Mouse (Mus musculus) intestine, embryonic 16.5 days (tissue): ENCODE data around the gene Pgghg. TPM values are rescaled to one million over a fixed set of nuclear protein-coding genes. Genes with fewer than 3 reads are reported as not detected.

Experiments used
- ATAC-seq: fragments of 200-750 bp; cut with Nextera tagmentation; 2 replicates; pipeline ENCODE4 v1.8.0; 2017; ENCODE audit warnings: moderate TSS enrichment, moderate library complexity
- H3K27ac ChIP-seq: fragments of 300-500 bp; sonication (generic); 2 replicates; pipeline ENCODE4 v1.5.1; 2014; ENCODE audit warnings: mild to moderate bottlenecking, low read length
- H3K27me3 ChIP-seq: fragments of 300-500 bp; sonication (generic); replicated peaks from 2 replicates; pipeline ENCODE4 v1.6.1; 2014; ENCODE audit warnings: low read length, control low read depth, mixed read lengths; ENCODE audit not compliant: control insufficient read depth, insufficient read depth
- H3K36me3 ChIP-seq: fragments of 300-500 bp; sonication (generic); 2 replicates; pipeline ENCODE4 v1.6.1; 2014; ENCODE audit warnings: low read length, control low read depth; ENCODE audit not compliant: control insufficient read depth, insufficient read depth
- H3K4me1 ChIP-seq: fragments of 300-500 bp; sonication (generic); 2 replicates; pipeline ENCODE4 v1.6.1; 2014; ENCODE audit warnings: low read length, control low read depth, mixed read lengths; ENCODE audit not compliant: control insufficient read depth, insufficient read depth
- H3K4me2 ChIP-seq: fragments of 300-500 bp; sonication (generic); 2 replicates; pipeline ENCODE4 v1.6.1; 2014; ENCODE audit warnings: low read depth, low read length, control low read depth
- H3K4me3 ChIP-seq: fragments of 300-500 bp; sonication (generic); 2 replicates; pipeline ENCODE4 v1.5.1; 2014; ENCODE audit warnings: mild to moderate bottlenecking, low read length
- H3K9ac ChIP-seq: fragments of 300-500 bp; sonication (generic); 2 replicates; pipeline ENCODE4 v1.6.1; 2014; ENCODE audit warnings: low read depth, low read length
- H3K9me3 ChIP-seq: fragments of 300-500 bp; sonication (generic); 2 replicates; pipeline ENCODE4 v1.6.1; 2016; ENCODE audit warnings: low read length, control low read depth; ENCODE audit not compliant: control insufficient read depth
- WGBS: fragments of 180-500 bp; shearing (Covaris S2); extraction: QIAGEN DNeasy Blood & Tissue Kit; methylation state at CpG from one replicate; pipeline ENCODE4 v1.1.7; 2014; 5-methylcytosine and 5-hydroxymethylcytosine counted together
- polyA plus RNA-seq: library from polyadenylated mRNA; unstranded; fragments of >200 nt; fragmentation: Nextera tagmentation; extraction: Ambion mirVana; gene quantifications from 2 replicates; pipeline ENCODE4 v1.2.1, GENCODE M21; 2015

Pgghg gene
- polyA plus RNA-seq, 1 experiment from 2014 or later, result 23.6 TPM

GRCm38 (mm10) chr7:140942811-140943210, 1.6 kb downstream of the Pgghg start:
- Histone ChIP-seq H3K4me2 (peak overlapping the region; percentile 65), H3K36me3 (peaks cover 13% of the 10 kb centered on the region), H3K27me3 (no peaks in the 10 kb centered on the region), H3K4me1 (peaks cover 24% of the 10 kb centered on the region), H3K4me3 (no peak overlapping the region; the same call in 1 of the 2 replicates), H3K27ac (peak overlapping the region; percentile 83; the same call in 1 of the 2 replicates), H3K9ac (peak overlapping the region; percentile 72), H3K9me3 (no peaks in the 10 kb centered on the region)
- no peak for ATAC-seq
- 92% methylated on average over 10 of the region's 10 CpGs for WGBS

GRCm38 (mm10) chr7:140943356-140943755, 2.2 kb downstream of the Pgghg start:
- no peak for ATAC-seq
- Histone ChIP-seq H3K27ac (0 out of 2 replicates have a peak overlapping the region, but pooled peaks have one; percentile 83), H3K9ac (peak overlapping the region; percentile 72)

GRCm38 (mm10) chr7:140944236-140944635, 3.0 kb downstream of the Pgghg start:
- Histone ChIP-seq H3K27me3 (no peaks in the 10 kb centered on the region), H3K4me3 (no peak overlapping the region), H3K9ac (no peak overlapping the region), H3K9me3 (no peaks in the 10 kb centered on the region), H3K36me3 (peaks cover 21% of the 10 kb centered on the region), H3K27ac (no peak overlapping the region), H3K4me1 (peaks cover 24% of the 10 kb centered on the region), H3K4me2 (no peak overlapping the region)
- 87% methylated on average over 7 of the region's 7 CpGs for WGBS
- no peak for ATAC-seq

More at GRCm38 (mm10) chr7:140943356-140943755, 2.2 kb downstream of the Pgghg start:
- H3K4me2 ChIP-seq, result no peak overlapping the region
- H3K27me3 ChIP-seq, result no peaks in the 10 kb centered on the region
- no peaks in the 10 kb centered on the region for H3K9me3 ChIP-seq
- WGBS, result 68% methylated on average over 4 of the region's 4 CpGs
- H3K4me1 ChIP-seq, result peaks cover 24% of the 10 kb centered on the region
- H3K36me3 ChIP-seq, result peaks cover 19% of the 10 kb centered on the region
- H3K4me3 ChIP-seq, result no peak overlapping the region

GRCm38 (mm10) chr7:140945247-140945646, 4.1 kb downstream of the Pgghg start:
- Histone ChIP-seq H3K9ac (no peak overlapping the region), H3K4me1 (peaks cover 21% of the 10 kb centered on the region), H3K4me2 (no peak overlapping the region), H3K9me3 (no peaks in the 10 kb centered on the region), H3K36me3 (peaks cover 26% of the 10 kb centered on the region), H3K4me3 (no peak overlapping the region), H3K27ac (no peak overlapping the region), H3K27me3 (no peaks in the 10 kb centered on the region)
- ATAC-seq, result no peak
- 95% methylated on average over 5 of the region's 5 CpGs for WGBS

GRCm38 (mm10) chr7:140946311-140946710, 5.1 kb downstream of the Pgghg start:
- H3K4me3 ChIP-seq, result no peak overlapping the region
- WGBS, result 90% methylated on average over 10 of the region's 10 CpGs
- H3K4me1 ChIP-seq, result peaks cover 27% of the 10 kb centered on the region
- ATAC-seq, result no peak
- peaks cover 26% of the 10 kb centered on the region for H3K36me3 ChIP-seq
- H3K4me2 ChIP-seq, result no peak overlapping the region
- H3K9me3 ChIP-seq, result no peaks in the 10 kb centered on the region
- H3K27me3 ChIP-seq, result no peaks in the 10 kb centered on the region
- peak overlapping the region; percentile 18; the same call in 1 of the 2 replicates for H3K9ac ChIP-seq
- no peak overlapping the region for H3K27ac ChIP-seq

- no peak overlapping the region for H3K27ac ChIP-seq
- WGBS, result 52% methylated on average over 7 of the region's 7 CpGs
- H3K9me3 ChIP-seq, result no peaks in the 10 kb centered on the region
- no peaks in the 10 kb centered on the region for H3K27me3 ChIP-seq
- ATAC-seq, result no peak
- H3K36me3 ChIP-seq, result peaks cover 26% of the 10 kb centered on the region
- H3K9ac ChIP-seq, result no peak overlapping the region
- no peak overlapping the region for H3K4me2 ChIP-seq
- H3K4me3 ChIP-seq, result no peak overlapping the region
- peaks cover 29% of the 10 kb centered on the region for H3K4me1 ChIP-seq
Observed at GRCm38 (mm10) chr7:140946980-140947379, 5.8 kb downstream of the Pgghg start.

- no peak overlapping the region for H3K4me2 ChIP-seq
- no peaks in the 10 kb centered on the region for H3K9me3 ChIP-seq
- no peak overlapping the region for H3K4me3 ChIP-seq
- peaks cover 26% of the 10 kb centered on the region for H3K4me1 ChIP-seq
- H3K27me3 ChIP-seq, result no peaks in the 10 kb centered on the region
- H3K36me3 ChIP-seq, result peaks cover 26% of the 10 kb centered on the region
- no peak overlapping the region for H3K9ac ChIP-seq
- no peak overlapping the region for H3K27ac ChIP-seq
- no peak for ATAC-seq
- WGBS, result 78% methylated on average over 8 of the region's 8 CpGs
Observed at GRCm38 (mm10) chr7:140948161-140948560, 7.0 kb downstream of the Pgghg start.

GRCm38 (mm10) chr7:140949255-140949654, 8.1 kb downstream of the Pgghg start:
- Histone ChIP-seq H3K9ac (no peak overlapping the region), H3K4me2 (no peak overlapping the region), H3K9me3 (no peaks in the 10 kb centered on the region), H3K4me3 (no peak overlapping the region), H3K4me1 (peaks cover 37% of the 10 kb centered on the region), H3K36me3 (peaks cover 26% of the 10 kb centered on the region), H3K27me3 (no peaks in the 10 kb centered on the region), H3K27ac (no peak overlapping the region)
- 87% methylated on average over 6 of the region's 6 CpGs for WGBS
- no peak for ATAC-seq

GRCm38 (mm10) chr7:140949824-140950530, 8.8 kb downstream of the Pgghg start, which contains the start of gene Ifitm5:
TSS of gene Ifitm5 (minus strand) at chr7:140950291.
- Histone ChIP-seq H3K27me3 (no peaks in the 10 kb centered on the region), H3K9me3 (no peaks in the 10 kb centered on the region), H3K4me3 (no peak within 1 kb of the TSS), H3K27ac (peak within 1 kb of the TSS; percentile 68), H3K4me2 (no peak within 1 kb of the TSS; the same call in 1 of the 2 replicates), H3K36me3 (peaks cover 25% of the 10 kb centered on the region), H3K4me1 (peaks cover 40% of the 10 kb centered on the region), H3K9ac (peak within 1 kb of the TSS; percentile 54; the same call in 1 of the 2 replicates)
- WGBS, result 78% methylated on average over 16 of the region's 16 CpGs
- no peak for ATAC-seq
